Mouse (Mus musculus): ENCODE data around the gene Bscl2. TPM values are rescaled to one million over a fixed set of nuclear protein-coding genes. Genes with fewer than 3 reads are reported as not detected.

The Bscl2 gene
- 25.1 to 34.8 TPM (median 30.9 TPM) in 3 replicates for total RNA-seq (2017)

DNA sequence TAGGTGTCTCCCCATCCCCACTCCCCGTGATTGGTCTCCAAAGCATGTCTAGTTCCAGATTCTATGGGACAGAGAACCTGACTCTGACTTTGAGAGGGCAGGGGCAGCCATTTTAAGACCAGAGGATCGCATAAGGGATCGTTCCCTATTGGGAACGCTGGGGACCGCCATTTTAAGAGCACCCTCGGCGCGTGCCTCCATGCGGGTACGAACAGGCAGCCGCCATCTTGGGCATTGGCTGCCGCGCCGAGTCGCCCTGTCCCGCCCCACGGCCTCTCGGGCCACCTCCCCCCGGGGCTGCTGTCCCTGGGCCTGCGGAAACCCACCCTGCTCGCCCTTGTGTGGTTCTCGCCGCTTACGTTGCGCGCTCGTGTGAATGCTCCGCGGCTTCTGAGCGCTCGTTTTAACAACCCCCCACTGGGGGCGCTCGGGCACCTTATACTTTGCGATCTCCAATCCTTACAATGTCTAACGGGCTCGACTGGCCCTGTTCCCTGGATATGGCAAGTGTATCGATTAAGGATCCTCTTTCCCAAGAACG lies at the start of gene Bscl2:
Gene Bscl2, plus strand, starts transcription at position 217 of the 541 bp plus-strand sequence.
- ATAC-seq (replicated peaks; ENCODE audit: insufficient number of reproducible peaks, low FRiP score, low TSS enrichment, poor library complexity, severe bottlenecking): peak; percentile 80

GRCm38 (mm10) chr19:8788521-8788920 lies 48.7 kb upstream of the Bscl2 start:
- no peak for ATAC-seq (replicated peaks; ENCODE audit: insufficient number of reproducible peaks, low FRiP score, low TSS enrichment, poor library complexity, severe bottlenecking)

GRCm38 (mm10) chr19:8789171-8789570 lies 48.1 kb upstream of the Bscl2 start:
- no peak for ATAC-seq (replicated peaks; ENCODE audit: insufficient number of reproducible peaks, low FRiP score, low TSS enrichment, poor library complexity, severe bottlenecking)

DNA sequence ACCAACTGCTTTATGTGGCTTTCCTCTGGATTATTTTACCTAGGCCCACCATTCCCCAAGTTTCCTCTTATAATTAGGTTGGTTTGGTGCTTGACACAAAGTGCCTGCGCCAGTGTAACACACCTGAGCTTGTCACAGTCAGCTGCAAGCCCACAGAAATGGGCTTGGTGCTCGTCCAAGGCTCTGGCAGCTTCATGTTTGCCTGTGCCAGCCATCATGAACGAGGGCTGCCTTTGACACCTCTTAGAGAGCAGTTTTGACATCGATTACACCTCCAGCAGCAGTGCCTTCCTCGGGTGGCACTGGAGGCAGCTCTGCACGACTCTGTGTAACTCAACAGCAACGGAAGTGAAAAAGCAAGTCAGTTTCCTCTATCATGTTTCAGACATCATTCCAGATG lies 47.1 kb upstream of the Bscl2 start:
- ATAC-seq (replicated peaks; ENCODE audit: insufficient number of reproducible peaks, low FRiP score, low TSS enrichment, poor library complexity, severe bottlenecking): no peak

GRCm38 (mm10) chr19:8798264-8798946 lies 38.9 kb upstream of the Bscl2 start, which contains the start of gene Polr2g:
Polr2g (minus strand) TSS chr19:8798577.
- peak; percentile 80 for ATAC-seq (replicated peaks; ENCODE audit: insufficient number of reproducible peaks, low FRiP score, low TSS enrichment, poor library complexity, severe bottlenecking)

DNA sequence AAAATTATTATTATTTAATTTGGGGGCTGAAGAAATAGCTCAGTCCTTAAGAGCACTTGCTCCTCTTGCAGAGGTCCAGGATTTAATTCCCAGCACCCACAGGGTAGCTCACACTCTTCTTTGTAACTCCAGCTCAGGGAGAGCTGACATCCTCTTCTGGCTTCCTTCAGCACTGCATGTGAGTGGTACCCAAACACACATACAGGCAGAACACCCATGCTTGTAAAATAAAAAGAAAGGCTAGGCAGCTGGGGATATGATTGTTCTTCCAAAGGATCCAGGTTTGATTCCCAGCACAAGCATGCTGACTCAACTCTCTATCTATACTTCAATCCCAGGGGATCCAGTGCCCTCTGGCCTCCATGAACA lies 38.3 kb upstream of the Bscl2 start:
- ATAC-seq (replicated peaks; ENCODE audit: insufficient number of reproducible peaks, low FRiP score, low TSS enrichment, poor library complexity, severe bottlenecking): no peak

DNA sequence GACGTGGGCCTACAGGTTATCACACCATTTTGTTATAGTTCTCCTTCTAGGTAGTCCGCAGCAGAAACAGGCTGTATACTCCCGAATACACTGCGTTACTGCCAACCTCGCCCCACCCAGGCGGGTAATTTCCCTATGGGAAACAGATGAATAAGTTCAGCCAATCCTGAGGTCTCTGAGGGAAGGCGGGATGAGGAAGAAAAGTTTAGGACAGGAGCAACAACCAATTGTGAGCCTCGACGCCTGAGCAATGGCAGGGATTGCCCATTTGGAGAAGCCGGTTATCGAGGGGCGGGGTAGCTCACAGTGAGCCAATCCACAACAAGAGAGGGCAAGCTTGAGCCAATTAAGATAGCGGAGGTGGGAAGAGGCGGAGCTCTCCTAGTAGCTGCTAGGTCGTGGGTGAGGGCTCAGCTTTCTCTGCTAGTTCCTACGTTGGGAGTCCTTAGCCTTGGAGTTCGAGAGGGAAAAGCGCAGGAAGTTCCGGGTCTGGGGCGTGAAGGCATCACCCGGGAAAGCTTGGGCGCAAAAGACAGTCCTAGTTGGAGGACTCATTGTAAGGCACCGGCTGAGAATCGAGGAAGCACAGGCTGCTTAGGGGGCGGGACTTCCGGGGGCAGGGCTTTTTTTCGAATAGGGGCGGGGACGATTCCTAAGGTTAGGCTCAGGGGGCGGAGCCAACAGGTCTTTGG lies 35.0 kb upstream of the Bscl2 start, which contains the start of gene Zbtb3:
Gene Zbtb3, plus strand, starts transcription at position 426 of the 692 bp plus-strand sequence.
- ATAC-seq (replicated peaks; ENCODE audit: insufficient number of reproducible peaks, low FRiP score, low TSS enrichment, poor library complexity, severe bottlenecking): peak; percentile 91

DNA sequence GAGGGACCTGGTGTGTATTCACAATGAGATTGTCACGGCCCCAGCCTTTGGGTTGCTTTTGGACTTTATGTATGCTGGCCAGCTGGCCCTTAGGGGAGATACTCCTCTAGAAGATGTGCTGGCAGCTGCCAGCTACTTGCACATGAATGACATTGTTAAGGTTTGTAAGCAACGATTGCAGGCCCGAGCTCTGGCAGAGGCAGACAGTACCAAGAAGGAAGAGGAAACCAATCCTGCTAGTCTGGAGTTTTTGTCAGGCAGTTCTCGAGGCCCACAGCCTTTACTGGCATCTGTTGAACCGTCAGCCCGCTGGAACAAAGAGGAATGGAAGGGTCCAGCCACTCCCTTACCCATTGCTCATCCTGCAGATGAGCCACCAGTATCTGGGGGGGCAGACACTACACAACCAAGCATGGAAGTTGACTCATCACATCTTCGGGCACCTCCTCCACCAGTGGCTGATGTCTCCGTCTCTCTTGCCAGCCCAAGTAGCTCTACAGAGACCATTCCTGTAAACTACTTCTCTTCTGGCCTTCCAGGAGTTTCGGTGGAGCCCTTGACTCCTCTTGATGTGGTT lies 34.0 kb upstream of the Bscl2 start:
- no peak for ATAC-seq (replicated peaks; ENCODE audit: insufficient number of reproducible peaks, low FRiP score, low TSS enrichment, poor library complexity, severe bottlenecking)

DNA sequence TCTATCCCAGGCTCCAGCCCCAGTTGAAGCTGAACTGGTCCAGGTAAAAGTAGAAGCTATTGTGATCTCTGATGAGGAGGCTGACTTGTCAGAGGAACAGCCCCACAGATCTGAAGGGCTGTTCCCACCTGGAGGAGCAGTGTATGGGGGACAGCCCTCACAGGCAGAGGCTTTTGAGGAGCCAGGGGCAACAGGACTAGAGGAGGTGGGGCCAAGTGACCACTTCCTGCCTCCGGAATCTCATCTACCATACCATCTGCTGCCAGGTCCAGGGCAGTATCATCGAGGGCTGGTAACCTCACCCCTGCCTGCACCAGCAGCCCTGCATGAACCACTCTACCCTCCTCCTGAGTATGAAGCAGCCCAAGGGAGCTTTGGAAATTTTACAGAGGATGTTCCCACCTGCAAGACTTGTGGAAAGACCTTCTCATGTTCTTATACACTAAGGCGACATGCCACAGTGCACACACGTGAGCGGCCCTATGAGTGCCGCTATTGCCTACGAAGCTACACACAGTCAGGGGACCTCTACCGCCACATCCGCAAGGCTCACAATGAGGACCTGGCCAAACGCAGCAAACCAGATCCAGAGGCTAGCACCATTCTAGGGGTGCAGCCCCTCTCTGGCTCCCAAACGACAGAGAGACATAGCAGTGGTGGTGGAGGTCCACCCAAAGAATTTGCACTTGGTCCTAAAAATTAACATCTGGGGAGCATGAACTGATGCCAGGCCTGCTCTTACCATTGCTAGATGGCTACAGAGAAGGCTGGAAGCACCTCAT lies 33.2 kb upstream of the Bscl2 start:
- no peak for ATAC-seq (replicated peaks; ENCODE audit: insufficient number of reproducible peaks, low FRiP score, low TSS enrichment, poor library complexity, severe bottlenecking)

DNA sequence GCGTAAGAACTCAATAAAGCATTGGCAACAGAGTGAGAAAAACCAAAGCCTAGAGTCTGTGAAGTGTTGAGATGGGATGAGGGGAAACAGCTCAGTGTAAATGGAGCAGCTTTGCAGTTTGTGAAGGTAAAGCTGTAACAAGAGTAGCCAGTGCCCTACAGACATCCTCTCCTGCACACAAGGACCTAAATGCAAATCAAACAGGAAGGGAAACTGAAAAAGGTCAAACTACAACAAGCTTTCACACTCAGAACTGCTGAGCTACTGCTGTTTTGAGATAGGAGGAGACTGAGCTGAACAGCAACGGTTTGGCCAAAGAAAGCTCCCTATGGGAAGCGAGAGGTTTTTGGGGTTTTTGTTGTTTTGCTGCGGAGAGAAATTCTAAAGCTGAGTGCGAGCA lies 30.5 kb upstream of the Bscl2 start:
- peak; percentile 28; the same call in 1 of the 2 replicates for ATAC-seq (replicated peaks; ENCODE audit: insufficient number of reproducible peaks, low FRiP score, low TSS enrichment, poor library complexity, severe bottlenecking)

DNA sequence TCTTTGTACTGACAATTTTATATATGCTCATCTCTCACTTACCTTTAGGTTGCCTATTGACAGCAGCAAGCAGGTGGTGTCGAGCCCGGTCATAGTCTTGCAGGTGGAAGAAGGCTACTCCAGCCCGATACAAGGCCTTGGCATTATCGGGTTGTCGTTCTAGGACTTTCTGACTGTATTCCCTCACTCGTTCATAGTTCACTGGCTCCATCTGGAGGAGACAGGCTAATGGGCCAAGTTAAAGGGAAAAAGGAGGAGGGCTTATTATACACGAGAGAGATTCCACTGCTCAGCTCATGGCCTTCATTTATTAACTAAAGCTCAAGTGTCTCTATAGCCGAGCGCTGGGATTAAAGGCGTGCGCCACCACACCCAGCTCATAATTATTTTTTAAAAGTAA lies 21.5 kb upstream of the Bscl2 start:
- no peak for ATAC-seq (replicated peaks; ENCODE audit: insufficient number of reproducible peaks, low FRiP score, low TSS enrichment, poor library complexity, severe bottlenecking)

DNA sequence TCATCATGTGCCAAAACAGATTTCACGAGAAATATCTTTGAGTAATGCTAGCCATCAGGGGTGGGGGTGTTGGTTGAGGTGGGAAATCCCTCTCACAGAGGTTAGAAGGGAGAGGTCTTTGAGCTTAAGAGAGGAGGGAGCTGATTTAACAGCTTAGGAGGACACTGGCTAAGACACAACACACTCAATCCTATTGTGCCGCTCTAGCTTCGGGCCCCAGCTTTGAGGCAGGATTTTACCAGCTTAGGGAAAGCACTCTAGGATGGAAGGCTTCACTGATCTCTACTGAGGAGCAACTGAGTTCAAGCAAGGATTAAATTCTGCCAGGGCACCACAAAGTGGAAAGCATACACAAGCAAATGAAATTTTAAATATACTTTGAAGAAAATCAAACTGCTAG lies 20.3 kb upstream of the Bscl2 start:
- ATAC-seq (replicated peaks; ENCODE audit: insufficient number of reproducible peaks, low FRiP score, low TSS enrichment, poor library complexity, severe bottlenecking): no peak

- ATAC-seq (replicated peaks; ENCODE audit: insufficient number of reproducible peaks, low FRiP score, low TSS enrichment, poor library complexity, severe bottlenecking): no peak
Measured at GRCm38 (mm10) chr19:8818301-8818798, 18.9 kb upstream of the Bscl2 start.

DNA sequence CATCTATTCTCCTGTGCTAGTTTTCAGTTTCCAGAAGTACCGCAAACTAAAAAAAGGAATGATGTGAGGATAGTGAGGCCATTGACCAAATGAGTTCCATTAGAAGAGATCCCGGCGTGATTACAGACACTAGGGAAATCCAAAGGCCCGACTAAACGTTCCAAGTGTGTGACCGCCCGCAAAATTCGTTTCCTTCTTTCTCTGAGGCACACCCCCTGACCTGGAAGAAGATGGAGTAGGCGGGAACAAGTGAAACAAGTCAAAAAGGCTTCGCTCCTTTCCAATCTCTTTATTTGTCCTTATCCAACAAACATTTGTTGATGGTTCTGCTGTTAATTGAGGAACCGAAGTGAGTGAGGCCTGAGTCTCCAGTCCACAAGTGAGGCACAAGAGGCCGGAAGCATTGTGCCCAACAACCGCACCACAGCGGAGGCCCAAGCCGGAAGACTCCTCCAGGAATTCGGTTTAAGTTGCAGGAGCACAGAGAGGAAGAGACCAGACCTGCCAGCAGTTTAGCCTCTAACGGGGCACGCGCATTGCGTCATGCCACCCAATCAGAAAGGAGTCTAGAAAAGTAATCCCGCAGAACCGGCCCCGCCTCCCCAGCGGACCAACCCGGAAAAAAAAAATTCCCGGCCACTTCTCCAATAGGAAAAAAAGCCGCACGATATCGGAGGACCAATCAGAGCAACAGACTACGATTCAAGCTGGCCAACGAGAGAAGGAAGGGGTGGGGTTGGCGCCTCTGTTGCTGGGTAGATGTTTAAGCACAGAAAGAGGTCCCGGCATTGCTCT lies 18.3 kb upstream of the Bscl2 start, which contains the start of gene Ttc9c:
Gene Ttc9c, minus strand, starts transcription at position 533 of the 795 bp plus-strand sequence.
- peak; percentile 72 for ATAC-seq (replicated peaks; ENCODE audit: insufficient number of reproducible peaks, low FRiP score, low TSS enrichment, poor library complexity, severe bottlenecking)

- ATAC-seq (replicated peaks; ENCODE audit: insufficient number of reproducible peaks, low FRiP score, low TSS enrichment, poor library complexity, severe bottlenecking): peak; percentile 87
Measured at GRCm38 (mm10) chr19:8819596-8820423, 17.5 kb upstream of the Bscl2 start, which contains the start of gene Hnrnpul2. Hnrnpul2 (plus strand) TSS chr19:8820010.

DNA sequence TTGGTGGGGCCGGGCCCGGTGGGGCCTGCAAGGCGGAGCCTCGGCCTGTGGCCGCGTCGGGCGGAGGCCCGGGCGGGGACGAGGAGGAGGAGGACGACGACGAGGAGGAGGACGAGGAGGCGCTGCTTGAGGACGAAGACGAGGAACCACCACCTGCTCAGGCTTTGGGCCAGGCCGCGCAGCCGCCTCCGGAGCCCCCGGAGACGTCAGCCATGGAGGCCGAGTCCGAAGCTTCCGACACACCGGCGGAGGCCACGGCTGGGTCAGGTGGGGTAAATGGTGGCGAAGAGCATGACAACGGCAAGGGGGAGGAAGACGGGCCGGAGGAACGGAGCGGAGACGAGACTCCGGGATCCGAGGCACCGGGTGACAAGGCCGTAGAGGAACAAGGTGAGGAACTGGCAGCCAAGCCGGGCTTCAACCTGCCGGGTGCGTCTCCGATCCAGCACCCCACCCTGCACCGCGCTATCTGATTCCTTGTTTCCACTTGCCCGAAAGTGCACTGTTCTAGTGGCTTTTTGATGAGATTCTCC lies 16.8 kb upstream of the Bscl2 start:
- no peak for ATAC-seq (replicated peaks; ENCODE audit: insufficient number of reproducible peaks, low FRiP score, low TSS enrichment, poor library complexity, severe bottlenecking)

GRCm38 (mm10) chr19:8821146-8821545 lies 16.1 kb upstream of the Bscl2 start:
- ATAC-seq (replicated peaks; ENCODE audit: insufficient number of reproducible peaks, low FRiP score, low TSS enrichment, poor library complexity, severe bottlenecking): no peak
